Mouse (Mus musculus): ENCODE results near the gene Fxyd1. TPM values are rescaled to one million over a fixed set of nuclear protein-coding genes. Genes with fewer than 3 reads are reported as not detected.

The Fxyd1 gene
- polyA plus RNA-seq (2014; fragmentation: Illumina TruSeq; extraction: RNeasy Lipid Tissue Mini Kit (QIAGEN cat#74804); ENCODE audit: low read depth, low replicate concordance) = 1,227 TPM

GRCm38 (mm10) chr7:31057071-31057470, at the start of gene Fxyd1:
TSS of gene Fxyd1 (minus strand) at chr7:31057199.

GRCm38 (mm10) chr7:31076492-31076891, 19.5 kb upstream of the Fxyd1 start, which contains the start of gene Fxyd3:
TSS of gene Fxyd3 (minus strand) at chr7:31076704.

DNA sequence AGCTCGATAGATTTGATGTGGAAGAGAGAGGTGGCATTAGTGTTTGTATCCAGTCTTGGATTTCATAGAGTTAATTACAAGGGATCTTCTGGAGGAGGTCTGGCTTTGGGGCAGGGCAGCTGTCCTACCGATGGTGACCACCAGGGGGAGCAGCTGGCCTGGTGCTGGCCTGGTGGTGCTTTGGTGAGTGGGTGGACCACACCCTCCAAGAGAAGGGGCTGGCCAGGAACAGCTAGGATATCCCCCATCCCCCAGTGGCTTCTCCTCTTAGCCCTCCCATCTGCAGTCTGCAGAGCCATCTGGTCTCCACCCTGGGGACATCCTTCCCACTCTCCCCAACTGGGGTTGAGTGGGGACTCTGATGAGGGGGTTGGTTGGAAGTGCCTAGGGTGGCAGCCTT, 2.1 kb upstream of the Fxyd1 start, which contains the start of gene Lgi4:
Gene Lgi4 (plus strand): TSS at position 235 of the 400 bp plus-strand sequence.

GRCm38 (mm10) chr7:31051321-31052021, 5.5 kb downstream of the Fxyd1 start, which contains the start of gene Fxyd7:
TSS of gene Fxyd7 (minus strand) at chr7:31051467.

DNA sequence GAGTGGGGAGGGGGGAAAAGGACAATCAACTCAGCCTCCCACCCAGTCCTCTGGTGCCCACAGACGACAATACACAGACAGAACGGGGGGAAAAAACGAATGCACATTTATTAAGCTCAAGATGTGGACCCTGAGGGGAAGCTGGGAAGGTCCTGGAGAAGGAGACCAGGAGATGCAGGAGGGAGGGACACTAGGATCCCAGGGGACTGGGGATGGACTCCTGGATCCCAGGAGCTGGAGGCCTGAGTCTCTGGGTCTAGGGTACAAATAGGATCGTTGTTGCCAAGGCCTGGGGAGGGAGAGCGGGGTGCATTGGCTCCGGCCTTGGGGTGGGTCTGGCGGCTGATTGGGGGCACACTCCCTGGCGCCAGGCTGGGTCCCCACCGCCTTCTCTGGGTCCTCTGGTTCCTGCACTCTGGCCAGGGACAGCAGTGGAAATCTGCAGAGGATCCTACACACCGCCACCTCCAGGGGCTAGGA, 14.5 kb downstream of the Fxyd1 start, which contains the start of gene Fxyd5:
Gene Fxyd5 (minus strand): TSS at position 51 of the 480 bp plus-strand sequence.

Other genes starting within 250 kb of the Fxyd1 start
- gene Ffar2, start 233.4 kb downstream of the Fxyd1 start, polyA plus RNA-seq (2014; fragmentation: Illumina TruSeq; extraction: RNeasy Lipid Tissue Mini Kit (QIAGEN cat#74804); ENCODE audit: low read depth, low replicate concordance) = not detected
- gene Ffar3, start 201.0 kb downstream of the Fxyd1 start, polyA plus RNA-seq (2014; fragmentation: Illumina TruSeq; extraction: RNeasy Lipid Tissue Mini Kit (QIAGEN cat#74804); ENCODE audit: low read depth, low replicate concordance) = not detected
- not detected for gene Ffar1, start 195.6 kb downstream of the Fxyd1 start, polyA plus RNA-seq (2014; fragmentation: Illumina TruSeq; extraction: RNeasy Lipid Tissue Mini Kit (QIAGEN cat#74804); ENCODE audit: low read depth, low replicate concordance)
- gene Cd22, start 176.9 kb downstream of the Fxyd1 start, polyA plus RNA-seq (2014; fragmentation: Illumina TruSeq; extraction: RNeasy Lipid Tissue Mini Kit (QIAGEN cat#74804); ENCODE audit: low read depth, low replicate concordance) = 0.76 TPM
- gene Mag, start 142.3 kb downstream of the Fxyd1 start, polyA plus RNA-seq (2014; fragmentation: Illumina TruSeq; extraction: RNeasy Lipid Tissue Mini Kit (QIAGEN cat#74804); ENCODE audit: low read depth, low replicate concordance) = 0.18 TPM
- 6.3 TPM for gene Hamp2, start 132.5 kb downstream of the Fxyd1 start, polyA plus RNA-seq (2014; fragmentation: Illumina TruSeq; extraction: RNeasy Lipid Tissue Mini Kit (QIAGEN cat#74804); ENCODE audit: low read depth, low replicate concordance)
- gene Hamp, start 113.2 kb downstream of the Fxyd1 start, polyA plus RNA-seq (2014; fragmentation: Illumina TruSeq; extraction: RNeasy Lipid Tissue Mini Kit (QIAGEN cat#74804); ENCODE audit: low read depth, low replicate concordance) = 44.7 TPM
- gene Usf2, start 100.4 kb downstream of the Fxyd1 start, polyA plus RNA-seq (2014; fragmentation: Illumina TruSeq; extraction: RNeasy Lipid Tissue Mini Kit (QIAGEN cat#74804); ENCODE audit: low read depth, low replicate concordance) = 166 TPM
- gene Lsr, start 83.7 kb downstream of the Fxyd1 start, polyA plus RNA-seq (2014; fragmentation: Illumina TruSeq; extraction: RNeasy Lipid Tissue Mini Kit (QIAGEN cat#74804); ENCODE audit: low read depth, low replicate concordance) = 3.3 TPM
- not detected for gene Fam187b, start 83.4 kb downstream of the Fxyd1 start, polyA plus RNA-seq (2014; fragmentation: Illumina TruSeq; extraction: RNeasy Lipid Tissue Mini Kit (QIAGEN cat#74804); ENCODE audit: low read depth, low replicate concordance)
- 43.3 TPM for gene Fxyd5, start 14.7 kb downstream of the Fxyd1 start, polyA plus RNA-seq (2014; fragmentation: Illumina TruSeq; extraction: RNeasy Lipid Tissue Mini Kit (QIAGEN cat#74804); ENCODE audit: low read depth, low replicate concordance)
- gene Fxyd7, start 5.7 kb downstream of the Fxyd1 start, polyA plus RNA-seq (2014; fragmentation: Illumina TruSeq; extraction: RNeasy Lipid Tissue Mini Kit (QIAGEN cat#74804); ENCODE audit: low read depth, low replicate concordance) = 2.0 TPM
- gene Lgi4, start 2.1 kb upstream of the Fxyd1 start, polyA plus RNA-seq (2014; fragmentation: Illumina TruSeq; extraction: RNeasy Lipid Tissue Mini Kit (QIAGEN cat#74804); ENCODE audit: low read depth, low replicate concordance) = 5.1 TPM
- gene Fxyd3, start 19.5 kb upstream of the Fxyd1 start, polyA plus RNA-seq (2014; fragmentation: Illumina TruSeq; extraction: RNeasy Lipid Tissue Mini Kit (QIAGEN cat#74804); ENCODE audit: low read depth, low replicate concordance) = 4.2 TPM
- 2.8 TPM for gene Hpn, start 58.1 kb upstream of the Fxyd1 start, polyA plus RNA-seq (2014; fragmentation: Illumina TruSeq; extraction: RNeasy Lipid Tissue Mini Kit (QIAGEN cat#74804); ENCODE audit: low read depth, low replicate concordance)
- gene Scn1b, start 69.8 kb upstream of the Fxyd1 start, polyA plus RNA-seq (2014; fragmentation: Illumina TruSeq; extraction: RNeasy Lipid Tissue Mini Kit (QIAGEN cat#74804); ENCODE audit: low read depth, low replicate concordance) = 16.1 TPM
- 43.0 TPM for gene Gramd1a, start 98.7 kb upstream of the Fxyd1 start, polyA plus RNA-seq (2014; fragmentation: Illumina TruSeq; extraction: RNeasy Lipid Tissue Mini Kit (QIAGEN cat#74804); ENCODE audit: low read depth, low replicate concordance)
- gene Scgb2b2, start 233.3 kb upstream of the Fxyd1 start, polyA plus RNA-seq (2014; fragmentation: Illumina TruSeq; extraction: RNeasy Lipid Tissue Mini Kit (QIAGEN cat#74804); ENCODE audit: low read depth, low replicate concordance) = not detected
- gene Scgb1b2, start 234.6 kb upstream of the Fxyd1 start, polyA plus RNA-seq (2014; fragmentation: Illumina TruSeq; extraction: RNeasy Lipid Tissue Mini Kit (QIAGEN cat#74804); ENCODE audit: low read depth, low replicate concordance) = not detected

Data from heart, adult 10 weeks (tissue).